Mouse (Mus musculus): ENCODE data around the gene B4galnt4.

B4galnt4 gene

GRCm38 (mm10) chr7:141040867-141041606 lies 19.9 kb upstream of the B4galnt4 start:
- no peak for ATAC-seq (ENCODE audit: insufficient number of reproducible peaks, low FRiP score, low TSS enrichment)

DNA sequence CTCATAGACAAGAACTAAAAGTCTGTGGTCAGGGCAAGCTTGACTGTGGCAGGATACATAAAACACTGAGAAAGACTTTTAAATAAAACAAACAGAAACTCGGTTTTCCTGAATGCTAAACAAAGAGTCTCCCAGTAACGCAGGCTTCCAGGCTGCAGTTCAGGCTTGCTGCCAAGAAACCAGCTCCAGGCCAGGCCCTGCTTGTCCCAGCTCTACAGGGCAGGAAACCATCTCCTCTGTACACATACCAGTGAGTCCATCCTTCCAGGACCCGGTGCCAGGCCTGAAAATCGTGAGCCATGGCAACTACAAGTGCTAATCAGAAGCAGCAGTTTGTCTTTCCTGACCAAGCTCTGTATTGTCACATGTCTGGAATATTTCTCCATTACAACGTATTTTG lies 19.2 kb upstream of the B4galnt4 start:
- no peak for ATAC-seq (ENCODE audit: insufficient number of reproducible peaks, low FRiP score, low TSS enrichment)

DNA sequence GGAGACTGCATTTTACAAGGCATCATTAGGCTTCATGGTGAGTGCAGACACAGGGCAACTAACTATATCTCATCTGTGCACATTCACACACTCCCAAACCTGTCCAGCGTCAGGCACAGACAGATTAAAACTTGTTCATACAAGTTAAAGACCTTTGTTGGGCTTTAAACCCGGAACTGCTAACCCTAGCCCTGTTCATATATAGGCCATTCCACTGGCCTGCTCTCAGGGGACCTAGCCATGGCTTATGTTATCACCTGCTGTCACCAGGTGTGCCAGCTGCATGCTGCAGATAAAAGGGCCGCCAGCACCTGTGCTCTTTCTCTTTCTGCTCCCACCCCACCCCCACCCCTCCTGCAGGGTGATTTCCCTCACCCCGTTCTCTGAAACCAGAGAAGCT lies 18.4 kb upstream of the B4galnt4 start:
- no peak for ATAC-seq (ENCODE audit: insufficient number of reproducible peaks, low FRiP score, low TSS enrichment)

DNA sequence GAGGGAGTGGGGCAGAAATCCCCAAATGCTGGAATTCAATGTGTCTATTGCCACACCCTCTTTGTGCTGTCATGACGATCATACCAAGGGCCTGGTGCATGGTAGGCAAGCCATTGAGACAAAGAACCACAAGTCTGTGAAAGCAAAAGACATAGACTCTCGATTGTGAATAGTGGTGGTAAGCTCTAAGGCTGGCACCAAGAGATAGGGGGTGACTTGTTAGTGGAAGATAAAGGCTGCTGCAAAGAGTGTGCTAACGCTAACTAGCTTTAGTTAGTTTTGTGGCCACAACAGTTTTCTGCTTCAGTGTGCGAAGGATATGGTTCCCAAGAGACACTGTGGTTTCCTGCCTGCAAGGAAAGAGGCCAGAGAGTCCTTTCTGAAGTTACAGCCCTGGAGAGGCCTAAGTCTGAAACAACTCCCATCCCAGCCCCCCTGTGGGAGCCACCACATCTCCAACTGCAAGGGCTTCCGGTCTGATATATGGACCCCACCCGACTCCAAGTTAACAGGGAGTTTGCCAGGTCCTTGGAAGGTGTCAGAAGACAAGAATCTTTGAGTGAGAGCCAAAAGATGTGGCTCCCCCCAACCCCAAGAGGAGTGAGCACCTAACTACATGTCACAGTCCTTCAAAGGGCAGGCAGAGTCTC lies 13.8 kb upstream of the B4galnt4 start:
- ATAC-seq (ENCODE audit: insufficient number of reproducible peaks, low FRiP score, low TSS enrichment) = no peak

- ATAC-seq (ENCODE audit: insufficient number of reproducible peaks, low FRiP score, low TSS enrichment) = peak; percentile 60; the same call in 1 of the 2 replicates
Measured at GRCm38 (mm10) chr7:141047581-141048225, 13.2 kb upstream of the B4galnt4 start.

DNA sequence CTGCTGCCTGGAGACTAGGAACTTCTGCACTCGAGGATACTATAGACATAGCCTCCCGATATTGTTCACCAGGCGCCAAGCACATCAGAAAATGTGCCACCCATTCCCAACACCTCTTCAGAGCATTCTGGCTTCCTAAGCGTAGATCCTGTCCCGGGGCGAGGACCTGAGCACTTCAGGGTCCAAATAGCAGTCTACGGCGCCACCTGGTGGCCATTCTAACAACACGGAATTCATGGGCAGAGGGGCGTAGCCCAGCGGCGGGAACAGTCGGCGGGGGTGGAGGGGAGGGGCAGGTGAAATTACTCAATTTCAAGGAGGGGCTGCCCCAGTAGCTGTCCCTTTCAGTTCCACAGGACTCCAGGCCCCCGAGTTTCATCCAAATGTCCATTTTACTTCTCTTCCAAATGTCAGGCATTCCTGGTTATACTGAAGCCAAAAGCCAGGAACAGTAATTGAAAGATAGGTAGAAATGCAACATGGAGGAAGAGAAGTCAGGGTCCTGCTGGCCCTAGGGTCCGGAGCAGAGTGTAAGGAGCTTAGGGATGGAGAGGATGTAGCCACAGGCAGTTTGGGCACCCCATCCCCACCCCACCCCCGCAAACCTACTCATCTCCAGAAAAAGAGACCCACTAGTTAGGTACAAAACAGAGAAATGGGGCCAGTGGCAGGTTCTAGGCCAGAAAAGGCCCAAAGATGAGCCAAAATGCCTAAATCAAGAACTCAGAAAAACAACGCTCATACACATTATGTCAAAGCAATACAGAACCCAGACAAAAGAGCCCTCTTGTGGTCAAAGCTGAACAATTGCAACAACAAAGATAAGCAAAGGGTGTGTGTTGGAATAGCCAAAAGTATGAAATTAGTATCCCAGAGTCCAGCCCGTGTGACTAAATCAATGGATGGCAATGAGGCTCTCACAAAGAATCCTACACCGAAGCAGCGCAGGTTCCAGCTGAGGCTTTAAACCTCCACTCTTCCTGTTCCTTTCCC lies 12.4 kb upstream of the B4galnt4 start:
- peak; percentile 83; the same call in 1 of the 2 replicates for ATAC-seq (ENCODE audit: insufficient number of reproducible peaks, low FRiP score, low TSS enrichment)

DNA sequence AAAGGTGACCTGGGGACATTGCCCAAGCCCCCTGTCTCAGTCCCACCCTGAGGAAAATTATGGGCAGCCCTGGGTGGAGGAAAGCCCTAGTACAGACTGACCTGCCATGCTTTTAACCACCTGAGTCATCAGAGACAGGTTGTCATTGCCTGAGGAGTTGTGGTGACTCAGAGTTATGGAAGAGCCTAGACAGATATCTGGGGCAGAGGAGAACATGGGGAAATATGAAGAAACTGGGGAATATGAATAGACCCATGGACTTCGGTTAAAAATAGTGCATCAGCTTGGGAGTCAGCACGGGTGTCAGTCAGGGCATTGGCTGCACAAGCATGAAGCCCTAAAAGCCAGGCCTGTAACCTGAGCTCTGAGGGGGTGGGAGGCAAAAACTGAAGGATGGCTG lies 11.6 kb upstream of the B4galnt4 start:
- ATAC-seq (ENCODE audit: insufficient number of reproducible peaks, low FRiP score, low TSS enrichment) = no peak

- ATAC-seq (ENCODE audit: insufficient number of reproducible peaks, low FRiP score, low TSS enrichment) = no peak
Measured at GRCm38 (mm10) chr7:141051060-141051685, 9.7 kb upstream of the B4galnt4 start.

GRCm38 (mm10) chr7:141052016-141052415 lies 8.9 kb upstream of the B4galnt4 start:
- ATAC-seq (ENCODE audit: insufficient number of reproducible peaks, low FRiP score, low TSS enrichment) = no peak

DNA sequence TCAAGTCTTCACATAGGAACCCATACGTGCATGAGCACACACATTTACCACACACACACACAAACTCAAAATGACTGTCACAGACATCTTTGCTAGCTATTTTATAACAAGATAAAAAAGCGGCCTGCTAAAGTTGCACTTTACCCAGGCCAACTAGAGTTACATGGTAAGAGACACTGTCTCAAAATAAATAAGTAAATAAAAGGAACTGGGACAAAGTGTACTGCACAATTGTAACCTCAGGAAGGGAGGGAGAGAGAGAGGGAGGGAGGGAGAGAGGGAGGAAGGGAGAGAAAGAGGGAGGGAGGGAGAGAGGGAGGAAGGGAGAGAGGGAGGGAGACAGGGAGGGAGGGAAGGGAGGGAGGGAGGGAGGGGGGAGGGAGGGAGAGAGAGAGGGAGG lies 8.5 kb upstream of the B4galnt4 start:
- ATAC-seq (ENCODE audit: insufficient number of reproducible peaks, low FRiP score, low TSS enrichment) = no peak

DNA sequence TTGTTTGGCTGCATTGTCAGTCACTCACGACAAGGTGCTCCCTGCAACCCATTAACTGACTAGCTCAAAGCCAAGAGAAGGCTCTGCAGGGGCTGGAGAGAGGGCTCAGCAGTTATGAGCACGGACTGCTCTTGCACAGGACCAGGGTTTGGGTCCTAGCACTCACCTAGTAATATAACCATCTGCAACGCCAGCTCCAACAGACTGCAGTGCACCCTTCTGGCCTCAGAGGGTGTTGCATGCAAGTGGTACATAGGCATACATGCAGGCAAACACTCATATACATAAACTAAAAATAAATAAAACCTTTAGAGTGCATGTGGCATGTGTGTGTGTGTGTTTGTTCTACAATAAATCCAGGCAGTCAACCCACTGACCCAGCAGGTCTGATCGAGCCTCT lies 5.1 kb upstream of the B4galnt4 start:
- ATAC-seq (ENCODE audit: insufficient number of reproducible peaks, low FRiP score, low TSS enrichment) = no peak

GRCm38 (mm10) chr7:141056976-141057375 lies 3.9 kb upstream of the B4galnt4 start:
- ATAC-seq (ENCODE audit: insufficient number of reproducible peaks, low FRiP score, low TSS enrichment) = no peak

- no peak for ATAC-seq (ENCODE audit: insufficient number of reproducible peaks, low FRiP score, low TSS enrichment)
Measured at GRCm38 (mm10) chr7:141057541-141057940, 3.4 kb upstream of the B4galnt4 start.

GRCm38 (mm10) chr7:141058601-141059341 lies 2.1 kb upstream of the B4galnt4 start:
- no peak for ATAC-seq (ENCODE audit: insufficient number of reproducible peaks, low FRiP score, low TSS enrichment)

- ATAC-seq (ENCODE audit: insufficient number of reproducible peaks, low FRiP score, low TSS enrichment) = no peak
Measured at GRCm38 (mm10) chr7:141059929-141060328, 975 bp upstream of the B4galnt4 start.

- no peak for ATAC-seq (ENCODE audit: insufficient number of reproducible peaks, low FRiP score, low TSS enrichment)
Measured at GRCm38 (mm10) chr7:141061269-141061692, 377 bp downstream of the B4galnt4 start.

DNA sequence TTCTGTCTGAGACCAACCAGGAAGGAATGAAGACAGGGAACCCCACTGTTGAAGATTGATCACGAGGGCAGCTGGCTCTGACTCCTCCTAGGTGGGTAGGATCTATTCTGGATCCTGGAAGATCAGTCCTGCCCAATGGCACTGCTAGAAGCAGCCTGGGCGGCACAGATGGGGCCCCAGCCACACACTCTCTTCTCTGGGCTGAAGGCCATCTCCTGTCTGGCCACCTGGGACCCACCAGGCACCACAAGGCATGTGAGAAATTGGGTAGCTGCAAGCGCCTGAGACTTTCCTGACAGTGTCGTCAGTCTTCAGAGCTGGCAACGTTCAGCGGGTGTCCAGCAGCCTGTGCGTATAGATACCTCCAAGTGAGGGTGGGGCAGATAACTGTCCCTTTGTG lies 1.6 kb downstream of the B4galnt4 start:
- peak; percentile 53; the same call in 1 of the 2 replicates for ATAC-seq (ENCODE audit: insufficient number of reproducible peaks, low FRiP score, low TSS enrichment)

DNA sequence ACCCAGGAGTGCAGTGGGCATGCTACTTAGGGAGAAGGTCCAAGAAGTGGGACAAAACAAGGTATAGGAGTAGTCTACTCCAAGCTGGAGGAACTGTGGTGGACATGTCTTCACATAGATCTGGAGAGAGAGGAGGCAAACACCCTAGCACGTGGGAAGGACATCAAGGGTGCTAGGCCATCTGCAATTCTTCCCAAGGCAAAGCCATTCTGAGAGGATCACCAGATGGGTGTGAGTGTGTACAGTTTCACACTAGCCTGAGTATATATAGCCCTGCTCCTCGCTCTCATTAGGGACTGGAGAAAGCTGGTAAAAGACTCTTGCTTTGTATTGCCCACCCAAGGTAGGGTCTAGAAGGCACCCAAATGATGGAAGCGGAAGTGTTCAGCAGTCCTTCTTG lies 2.4 kb downstream of the B4galnt4 start:
- ATAC-seq (ENCODE audit: insufficient number of reproducible peaks, low FRiP score, low TSS enrichment) = no peak

DNA sequence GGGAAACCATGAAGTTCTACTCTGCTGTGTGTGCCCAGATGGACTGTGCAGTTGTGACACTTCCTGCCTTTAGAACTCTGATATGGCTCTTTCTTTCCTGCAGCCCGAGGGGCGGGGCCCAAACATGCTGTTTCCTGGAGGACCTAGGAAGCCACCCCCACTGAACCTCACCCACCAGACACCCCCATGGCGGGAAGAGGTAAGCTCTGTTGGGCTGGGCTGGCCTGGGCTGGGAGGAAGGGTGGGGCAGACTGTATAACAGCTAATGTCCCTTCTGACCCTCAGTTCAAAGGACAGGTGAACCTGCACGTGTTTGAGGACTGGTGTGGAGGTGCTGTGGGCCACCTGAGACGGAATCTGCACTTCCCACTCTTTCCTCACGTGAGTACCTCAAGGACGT lies 3.3 kb downstream of the B4galnt4 start:
- no peak for ATAC-seq (ENCODE audit: insufficient number of reproducible peaks, low FRiP score, low TSS enrichment)

Measured in cerebellum, adult (tissue).